Mouse (Mus musculus): ENCODE results near the gene Slc1a1. TPM values are rescaled to one million over a fixed set of nuclear protein-coding genes. Genes with fewer than 3 reads are reported as not detected.

Gene Slc1a1
- polyA plus RNA-seq, 1 experiment from 2014 or later: 29.3 TPM

GRCm38 (mm10) chr19:28831324-28831723 lies 3.5 kb upstream of the Slc1a1 start:
- Histone ChIP-seq H3K9me3 (no peaks in the 10 kb centered on the region), H3K27ac (replicated peaks) (no peak overlapping the region), H3K4me2 (no peak overlapping the region), H3K9ac (no peak overlapping the region), H3K4me1 (replicated peaks) (peaks cover 20% of the 10 kb centered on the region), H3K27me3 (peaks cover 20% of the 10 kb centered on the region), H3K4me3 (no peak overlapping the region), H3K36me3 (no peaks in the 10 kb centered on the region)
- ATAC-seq (ENCODE audit: low read depth): no peak

- H3K9me3 ChIP-seq: no peaks in the 10 kb centered on the region
- H3K4me3 ChIP-seq: no peak overlapping the region
- WGBS: 99% methylated on average over 3 of the region's 3 CpGs
- no peaks in the 10 kb centered on the region for H3K36me3 ChIP-seq
- H3K4me2 ChIP-seq: no peak overlapping the region
- no peak overlapping the region for H3K27ac ChIP-seq (replicated peaks)
- H3K27me3 ChIP-seq: peaks cover 21% of the 10 kb centered on the region
- no peak for ATAC-seq (ENCODE audit: low read depth)
- H3K4me1 ChIP-seq (replicated peaks): peaks cover 25% of the 10 kb centered on the region
- no peak overlapping the region for H3K9ac ChIP-seq
These were observed 2.2 kb upstream of the Slc1a1 start for GRCm38 (mm10) chr19:28832605-28833004.

GRCm38 (mm10) chr19:28834388-28834787 lies 461 bp upstream of the Slc1a1 start:
- H3K27ac ChIP-seq (replicated peaks): peak overlapping the region; percentile 82; the same call in 1 of the 2 replicates
- peaks cover 19% of the 10 kb centered on the region for H3K4me1 ChIP-seq (replicated peaks)

GRCm38 (mm10) chr19:28835500-28835864 lies 633 bp downstream of the Slc1a1 start:
- Histone ChIP-seq H3K4me2 (peak overlapping the region; percentile 91), H3K27ac (replicated peaks) (peak overlapping the region; percentile 82), H3K27me3 (peaks cover 16% of the 10 kb centered on the region), H3K36me3 (no peaks in the 10 kb centered on the region), H3K4me1 (replicated peaks) (peaks cover 19% of the 10 kb centered on the region), H3K4me3 (peak overlapping the region; percentile 63), H3K9ac (peak overlapping the region; percentile 78), H3K9me3 (no peaks in the 10 kb centered on the region)
- WGBS: 11% methylated on average over 9 of the region's 9 CpGs
- peak; percentile 52 for ATAC-seq (ENCODE audit: low read depth)

More at GRCm38 (mm10) chr19:28834388-28834787, 461 bp upstream of the Slc1a1 start:
- peak overlapping the region; percentile 78 for H3K9ac ChIP-seq
- no peaks in the 10 kb centered on the region for H3K9me3 ChIP-seq
- 7% methylated on average over 10 of the region's 10 CpGs for WGBS
- H3K4me2 ChIP-seq: peak overlapping the region; percentile 91
- peak overlapping the region; percentile 63 for H3K4me3 ChIP-seq
- H3K27me3 ChIP-seq: peaks cover 16% of the 10 kb centered on the region
- peak; percentile 58 for ATAC-seq (ENCODE audit: low read depth)
- no peaks in the 10 kb centered on the region for H3K36me3 ChIP-seq

- peak; percentile 18; the same call in 1 of the 2 replicates for ATAC-seq (ENCODE audit: low read depth)
- H3K4me2 ChIP-seq: peak overlapping the region; percentile 91
- H3K4me1 ChIP-seq (replicated peaks): peaks cover 19% of the 10 kb centered on the region
- no peaks in the 10 kb centered on the region for H3K36me3 ChIP-seq
- no peak overlapping the region for H3K27ac ChIP-seq (replicated peaks)
- H3K9me3 ChIP-seq: no peaks in the 10 kb centered on the region
- H3K9ac ChIP-seq: peak overlapping the region; percentile 78
- H3K27me3 ChIP-seq: peaks cover 13% of the 10 kb centered on the region
- H3K4me3 ChIP-seq: peak overlapping the region; percentile 63
- WGBS: 52% methylated on average over 3 of the region's 3 CpGs
These were observed 1.3 kb downstream of the Slc1a1 start for GRCm38 (mm10) chr19:28836116-28836515.

- peaks cover 13% of the 10 kb centered on the region for H3K27me3 ChIP-seq
- H3K4me1 ChIP-seq (replicated peaks): peaks cover 19% of the 10 kb centered on the region
- H3K36me3 ChIP-seq: no peaks in the 10 kb centered on the region
- no peak for ATAC-seq (ENCODE audit: low read depth)
- 78% methylated on average over 11 of the region's 11 CpGs for WGBS
- no peak overlapping the region for H3K27ac ChIP-seq (replicated peaks)
- H3K9ac ChIP-seq: no peak overlapping the region
- peak overlapping the region; percentile 63; the same call in 1 of the 2 replicates for H3K4me3 ChIP-seq
- H3K9me3 ChIP-seq: no peaks in the 10 kb centered on the region
- H3K4me2 ChIP-seq: peak overlapping the region; percentile 91
These were observed 2.0 kb downstream of the Slc1a1 start for GRCm38 (mm10) chr19:28836651-28837410.

GRCm38 (mm10) chr19:28838796-28839195 lies 3.9 kb downstream of the Slc1a1 start:
- Histone ChIP-seq H3K4me2 (no peak overlapping the region), H3K4me3 (no peak overlapping the region), H3K9me3 (no peaks in the 10 kb centered on the region), H3K36me3 (no peaks in the 10 kb centered on the region), H3K27ac (replicated peaks) (no peak overlapping the region), H3K9ac (no peak overlapping the region), H3K27me3 (peaks cover 8% of the 10 kb centered on the region), H3K4me1 (replicated peaks) (peaks cover 19% of the 10 kb centered on the region)
- no peak for ATAC-seq (ENCODE audit: low read depth)
- 86% methylated on average over 2 of the region's 2 CpGs for WGBS

- Histone ChIP-seq H3K4me1 (replicated peaks) (peaks cover 11% of the 10 kb centered on the region; the same call in 1 of the 2 replicates), H3K27ac (replicated peaks) (no peak overlapping the region), H3K9me3 (no peaks in the 10 kb centered on the region), H3K4me3 (no peak overlapping the region), H3K9ac (no peak overlapping the region), H3K36me3 (no peaks in the 10 kb centered on the region), H3K27me3 (no peaks in the 10 kb centered on the region), H3K4me2 (no peak overlapping the region)
- WGBS: 58% methylated on average over 8 of the region's 8 CpGs
- peak; percentile 11; the same call in 1 of the 2 replicates for ATAC-seq (ENCODE audit: low read depth)
These were observed 10.3 kb downstream of the Slc1a1 start for GRCm38 (mm10) chr19:28844946-28845710.

GRCm38 (mm10) chr19:28850510-28850909 lies 15.7 kb downstream of the Slc1a1 start:
- no peak overlapping the region for H3K9ac ChIP-seq
- H3K4me3 ChIP-seq: no peak overlapping the region
- no peak overlapping the region for H3K4me2 ChIP-seq
- no peak overlapping the region for H3K27ac ChIP-seq (replicated peaks)
- H3K4me1 ChIP-seq (replicated peaks): no peaks in the 10 kb centered on the region
- ATAC-seq (ENCODE audit: low read depth): no peak
- H3K9me3 ChIP-seq: no peaks in the 10 kb centered on the region
- H3K36me3 ChIP-seq: no peaks in the 10 kb centered on the region
- H3K27me3 ChIP-seq: no peaks in the 10 kb centered on the region
- 93% methylated on average over 3 of the region's 3 CpGs for WGBS

- Histone ChIP-seq H3K4me1 (replicated peaks) (no peaks in the 10 kb centered on the region), H3K4me2 (no peak overlapping the region), H3K4me3 (no peak overlapping the region), H3K9me3 (no peaks in the 10 kb centered on the region), H3K36me3 (no peaks in the 10 kb centered on the region), H3K9ac (no peak overlapping the region), H3K27me3 (no peaks in the 10 kb centered on the region), H3K27ac (replicated peaks) (no peak overlapping the region)
- no peak for ATAC-seq (ENCODE audit: low read depth)
- 85% methylated on average over 3 of the region's 3 CpGs for WGBS
These were observed 17.2 kb downstream of the Slc1a1 start for GRCm38 (mm10) chr19:28852001-28852400.

GRCm38 (mm10) chr19:28854831-28855230 lies 20.0 kb downstream of the Slc1a1 start:
- H3K4me1 ChIP-seq (replicated peaks): no peaks in the 10 kb centered on the region
- no peak overlapping the region for H3K27ac ChIP-seq (replicated peaks)
- no peaks in the 10 kb centered on the region for H3K27me3 ChIP-seq
- H3K9ac ChIP-seq: no peak overlapping the region
- no peaks in the 10 kb centered on the region for H3K36me3 ChIP-seq
- H3K4me2 ChIP-seq: no peak overlapping the region
- WGBS: 79% methylated on average over 1 of the region's 1 CpGs
- ATAC-seq (ENCODE audit: low read depth): no peak
- no peak overlapping the region for H3K4me3 ChIP-seq
- H3K9me3 ChIP-seq: no peaks in the 10 kb centered on the region

GRCm38 (mm10) chr19:28860246-28860645 lies 25.4 kb downstream of the Slc1a1 start:
- no peak for ATAC-seq (ENCODE audit: low read depth)
- Histone ChIP-seq H3K9ac (no peak overlapping the region), H3K27ac (replicated peaks) (no peak overlapping the region), H3K27me3 (no peaks in the 10 kb centered on the region), H3K4me1 (replicated peaks) (no peaks in the 10 kb centered on the region; the same call in 1 of the 2 replicates), H3K4me2 (no peak overlapping the region), H3K36me3 (no peaks in the 10 kb centered on the region), H3K4me3 (no peak overlapping the region), H3K9me3 (no peaks in the 10 kb centered on the region)
- 88% methylated on average over 2 of the region's 2 CpGs for WGBS
